Mouse (Mus musculus) forebrain, embryonic 10.5 days (tissue): ENCODE measurements around the gene Serpina3m. TPM values are rescaled to one million over a fixed set of nuclear protein-coding genes. Genes with fewer than 3 reads are reported as not detected.
"Not testable (repeated sequence)": the region's sequence is repeated elsewhere in the genome, so short reads cannot be mapped to it uniquely, and the experiment has no call there.

Experiments
- DNase-seq: peaks from one replicate; pipeline ENCODE4 v3.0.0-alpha.2; 2017; ENCODE audit warnings: low spot score; ENCODE audit errors: extremely low spot score
- H3K27ac ChIP-seq: fragments of 300-500 bp; sonication (generic); 2 replicates; pipeline ENCODE4 v1.5.1; 2016; ENCODE audit warnings: mild to moderate bottlenecking
- H3K27me3 ChIP-seq: fragments of 300-500 bp; sonication (generic); 2 replicates; pipeline ENCODE4 v1.6.1; 2016; ENCODE audit warnings: mild to moderate bottlenecking; ENCODE audit not compliant: poor library complexity, severe bottlenecking
- H3K36me3 ChIP-seq: fragments of 300-500 bp; sonication (generic); replicated peaks from 2 replicates; pipeline ENCODE4 v1.6.1; 2016; ENCODE audit warnings: mild to moderate bottlenecking, moderate library complexity
- H3K4me1 ChIP-seq: fragments of 300-500 bp; sonication (generic); 2 replicates; pipeline ENCODE4 v1.6.1; 2016
- H3K4me3 ChIP-seq: fragments of 300-500 bp; sonication (generic); 2 replicates; pipeline ENCODE4 v1.5.1; 2016; ENCODE audit warnings: mild to moderate bottlenecking, moderate library complexity
- H3K9me3 ChIP-seq: fragments of 300-500 bp; sonication (generic); 2 replicates; pipeline ENCODE4 v1.6.1; 2016; ENCODE audit warnings: mild to moderate bottlenecking, moderate library complexity
- WGBS: fragments of 180-500 bp; shearing (Covaris S2); methylation state at CpG from one replicate; pipeline ENCODE4 v1.1.7; 2016; 5-methylcytosine and 5-hydroxymethylcytosine counted together
- polyA plus RNA-seq: library from polyadenylated mRNA; unstranded; fragments of >200 nt; fragmentation: Nextera tagmentation; extraction: Ambion mirVana; gene quantifications from 2 replicates; pipeline ENCODE4 v1.2.1, GENCODE M21; 2016

Serpina3m gene
- not detected in 2 replicates for polyA plus RNA-seq

- H3K27me3 ChIP-seq, DNase-seq, H3K27ac ChIP-seq, H3K4me3 ChIP-seq, H3K4me1 ChIP-seq, H3K9me3 ChIP-seq, H3K36me3 ChIP-seq: not testable (repeated sequence)
- 85% methylated on average over 3 of the region's 3 CpGs for WGBS
These were observed at the start of gene Serpina3m, which contains the start of gene Serpina3k for GRCm38 (mm10) chr12:104338226-104338625. Serpina3m (plus strand) TSS chr12:104338486. Serpina3k (plus strand) TSS chr12:104338486.

DNA sequence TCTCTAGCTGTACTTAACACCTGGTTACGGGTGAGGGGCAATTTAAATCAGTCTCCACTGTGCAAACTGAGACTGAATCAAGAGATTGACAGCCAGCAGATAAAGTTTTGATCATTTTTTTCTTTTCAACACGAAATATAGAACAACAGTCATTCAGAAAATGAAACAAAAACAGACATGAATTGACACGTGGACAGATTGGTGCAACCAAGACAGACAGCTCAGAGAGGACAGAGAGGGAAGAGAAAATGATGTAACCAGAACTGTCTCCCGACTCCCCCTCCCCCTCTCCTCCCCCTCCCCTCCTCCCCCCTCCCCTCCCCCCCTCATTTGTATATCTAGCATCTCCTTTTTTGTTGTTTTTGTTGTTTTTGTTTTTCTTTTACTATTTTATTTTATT, 48.4 kb upstream of the Serpina3m start:
- Histone ChIP-seq H3K9me3 (peaks cover 5% of the 10 kb centered on the region; the same call in 1 of the 2 replicates), H3K4me1 (no peaks in the 10 kb centered on the region), H3K4me3 (no peak overlapping the region), H3K27ac (no peak overlapping the region), H3K27me3 (no peaks in the 10 kb centered on the region), H3K36me3 (no peaks in the 10 kb centered on the region)
- no peak for DNase-seq
- WGBS, result 57% methylated on average over 4 of the region's 4 CpGs

- no peaks in the 10 kb centered on the region for H3K36me3 ChIP-seq
- H3K4me1 ChIP-seq, result no peaks in the 10 kb centered on the region
- no peaks in the 10 kb centered on the region for H3K27me3 ChIP-seq
- H3K9me3 ChIP-seq, result no peaks in the 10 kb centered on the region
- H3K4me3 ChIP-seq, result no peak overlapping the region
- DNase-seq, result no peak
- no peak overlapping the region for H3K27ac ChIP-seq
- WGBS, result 94% methylated on average over 2 of the region's 2 CpGs
These were observed 44.3 kb upstream of the Serpina3m start for GRCm38 (mm10) chr12:104293963-104294362.

DNA sequence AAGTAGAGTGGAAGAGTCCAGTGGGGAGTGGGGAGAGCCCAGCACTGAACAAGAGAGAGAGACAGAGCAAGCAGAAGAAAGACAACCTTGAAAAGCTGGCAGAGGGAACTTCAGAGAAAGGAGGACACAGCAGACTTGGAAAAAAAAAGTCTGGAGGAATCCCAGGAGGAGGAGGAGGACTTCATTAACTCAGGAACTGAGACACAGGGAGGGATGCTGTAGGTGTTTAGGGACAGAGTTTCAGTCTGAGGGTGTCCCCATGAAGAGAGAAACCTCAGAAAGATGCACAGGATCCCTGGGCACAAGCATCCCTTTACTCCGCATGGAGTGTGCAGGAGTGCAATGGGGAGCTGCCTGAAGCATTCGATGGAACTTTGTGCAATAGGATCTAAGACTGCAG, 40.2 kb upstream of the Serpina3m start:
- H3K36me3 ChIP-seq, result no peaks in the 10 kb centered on the region
- DNase-seq, result no peak
- no peaks in the 10 kb centered on the region for H3K27me3 ChIP-seq
- WGBS, result 96% methylated on average over 2 of the region's 2 CpGs
- H3K4me1 ChIP-seq, result no peaks in the 10 kb centered on the region
- no peak overlapping the region for H3K27ac ChIP-seq
- H3K4me3 ChIP-seq, result no peak overlapping the region
- no peaks in the 10 kb centered on the region for H3K9me3 ChIP-seq

GRCm38 (mm10) chr12:104305991-104306390, 32.3 kb upstream of the Serpina3m start:
- DNase-seq, result no peak
- WGBS, result 86% methylated on average over 4 of the region's 4 CpGs
- H3K4me1 ChIP-seq, result no peaks in the 10 kb centered on the region

GRCm38 (mm10) chr12:104314253-104314652, 24.0 kb upstream of the Serpina3m start, which contains the start of gene Serpina3j:
Serpina3j (plus strand) TSS chr12:104314553.
- no peaks in the 10 kb centered on the region for H3K27me3 ChIP-seq
- no peak within 1 kb of the TSS for H3K27ac ChIP-seq
- no peaks in the 10 kb centered on the region for H3K4me1 ChIP-seq
- DNase-seq, result no peak
- WGBS, result 83% methylated on average over 1 of the region's 1 CpGs
- H3K4me3 ChIP-seq, result no peak within 1 kb of the TSS
- peaks cover 15% of the 10 kb centered on the region for H3K9me3 ChIP-seq
- no peaks in the 10 kb centered on the region for H3K36me3 ChIP-seq

More at GRCm38 (mm10) chr12:104305991-104306390, 32.3 kb upstream of the Serpina3m start:
- no peak overlapping the region for H3K4me3 ChIP-seq
- H3K27ac ChIP-seq, result no peak overlapping the region
- H3K27me3 ChIP-seq, result no peaks in the 10 kb centered on the region
- peaks cover 8% of the 10 kb centered on the region for H3K9me3 ChIP-seq
- no peaks in the 10 kb centered on the region for H3K36me3 ChIP-seq

DNA sequence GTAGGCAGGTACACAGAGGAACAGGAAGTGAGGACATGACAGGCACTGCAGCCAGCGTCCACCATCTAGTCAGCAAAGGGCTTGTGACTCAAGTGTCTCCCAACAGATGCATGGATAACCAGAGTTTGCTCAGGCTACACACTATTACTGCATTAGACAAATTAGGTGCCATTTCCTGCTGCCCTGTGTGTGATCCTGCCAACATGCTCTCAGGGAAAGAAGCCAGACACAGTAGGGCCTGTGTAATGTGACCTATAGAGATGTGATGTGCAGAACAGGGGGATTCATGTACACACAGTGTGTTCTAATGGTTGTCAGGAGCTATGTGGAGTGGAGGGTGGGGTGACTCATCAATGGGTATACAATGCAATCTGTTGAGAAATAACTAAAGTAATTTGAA, 15.8 kb upstream of the Serpina3m start:
- H3K27me3 ChIP-seq, result no peaks in the 10 kb centered on the region
- DNase-seq, result no peak
- no peak overlapping the region for H3K4me3 ChIP-seq
- no peaks in the 10 kb centered on the region for H3K4me1 ChIP-seq
- no peak overlapping the region for H3K27ac ChIP-seq
- no peaks in the 10 kb centered on the region for H3K9me3 ChIP-seq
- 86% methylated on average over 1 of the region's 1 CpGs for WGBS
- H3K36me3 ChIP-seq, result no peaks in the 10 kb centered on the region

DNA sequence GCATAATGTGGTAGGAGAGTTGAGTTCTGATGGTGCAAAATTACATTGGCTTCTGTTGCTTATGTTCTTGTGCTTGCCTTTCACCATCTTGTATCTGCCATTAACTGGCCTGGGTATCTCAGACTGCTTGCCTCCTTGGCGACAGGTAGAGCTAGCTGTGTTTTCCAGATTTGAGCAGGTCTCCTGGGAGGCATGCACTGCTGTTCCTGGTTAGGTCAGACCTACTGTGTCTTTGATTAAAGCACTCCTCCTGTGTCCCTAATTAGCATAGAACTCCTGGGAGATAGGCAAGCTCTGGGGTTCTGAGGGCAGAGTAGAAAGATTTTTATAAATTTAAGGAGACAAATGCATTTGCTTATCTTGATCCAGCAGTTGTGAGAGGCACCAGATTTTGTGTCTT, 6.6 kb upstream of the Serpina3m start:
- no peak for DNase-seq
- Histone ChIP-seq H3K27ac (no peak overlapping the region), H3K4me3 (no peak overlapping the region), H3K27me3 (no peaks in the 10 kb centered on the region), H3K4me1 (no peaks in the 10 kb centered on the region), H3K36me3 (no peaks in the 10 kb centered on the region), H3K9me3 (no peaks in the 10 kb centered on the region)
- WGBS, result 55% methylated on average over 1 of the region's 1 CpGs

DNA sequence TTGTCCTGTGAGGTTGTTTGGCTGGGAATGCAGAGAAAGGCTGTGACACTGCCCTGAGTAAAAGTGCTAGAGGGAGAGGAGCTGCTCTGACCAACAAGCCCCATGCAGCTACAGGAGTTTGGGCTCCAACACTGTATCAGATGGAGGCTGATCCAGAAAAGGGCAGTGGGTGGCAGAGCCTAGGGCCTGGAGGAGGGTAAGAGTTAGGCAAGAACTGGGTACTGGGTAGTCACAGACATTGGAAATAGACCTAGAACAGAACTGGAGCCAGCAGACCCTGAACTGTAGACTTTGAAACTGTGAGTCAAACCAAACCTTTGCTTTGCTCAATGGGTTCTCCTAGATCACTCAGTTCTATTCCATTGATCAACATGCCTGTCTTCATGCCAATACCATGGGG, 1.4 kb upstream of the Serpina3m start:
- not testable (repeated sequence) for H3K4me1 ChIP-seq, H3K27me3 ChIP-seq, H3K9me3 ChIP-seq, H3K36me3 ChIP-seq, H3K27ac ChIP-seq, DNase-seq, H3K4me3 ChIP-seq

DNA sequence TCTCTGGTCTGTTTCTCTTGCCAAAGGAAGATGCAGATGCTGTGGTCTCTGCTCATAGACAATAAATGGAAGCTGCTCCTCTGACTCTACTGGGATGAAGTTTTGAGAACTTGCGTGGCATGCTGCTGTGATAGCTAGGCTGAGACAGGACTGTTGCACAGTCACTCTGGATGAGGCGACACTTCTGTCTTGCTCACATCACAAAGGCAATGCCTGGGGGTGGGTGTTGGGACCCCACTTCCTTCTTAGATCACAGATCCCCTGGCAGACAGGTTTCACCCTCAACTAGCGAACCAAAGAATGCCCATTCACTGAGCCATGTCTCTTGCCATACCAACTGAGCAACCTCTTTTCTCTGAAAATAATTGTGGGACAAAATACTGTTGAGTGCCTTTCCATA, 419 bp downstream of the Serpina3m start:
- DNase-seq, result no peak
- Histone ChIP-seq H3K36me3 (no peaks in the 10 kb centered on the region), H3K27ac (no peak overlapping the region), H3K27me3 (no peaks in the 10 kb centered on the region), H3K9me3 (no peaks in the 10 kb centered on the region), H3K4me1 (no peaks in the 10 kb centered on the region), H3K4me3 (no peak overlapping the region)
- WGBS, result 90% methylated on average over 3 of the region's 3 CpGs

- not testable (repeated sequence) for H3K27ac ChIP-seq, H3K27me3 ChIP-seq, H3K9me3 ChIP-seq, DNase-seq, H3K36me3 ChIP-seq, H3K4me1 ChIP-seq, H3K4me3 ChIP-seq
These were observed 4.2 kb downstream of the Serpina3m start for GRCm38 (mm10) chr12:104342489-104342888.

DNA sequence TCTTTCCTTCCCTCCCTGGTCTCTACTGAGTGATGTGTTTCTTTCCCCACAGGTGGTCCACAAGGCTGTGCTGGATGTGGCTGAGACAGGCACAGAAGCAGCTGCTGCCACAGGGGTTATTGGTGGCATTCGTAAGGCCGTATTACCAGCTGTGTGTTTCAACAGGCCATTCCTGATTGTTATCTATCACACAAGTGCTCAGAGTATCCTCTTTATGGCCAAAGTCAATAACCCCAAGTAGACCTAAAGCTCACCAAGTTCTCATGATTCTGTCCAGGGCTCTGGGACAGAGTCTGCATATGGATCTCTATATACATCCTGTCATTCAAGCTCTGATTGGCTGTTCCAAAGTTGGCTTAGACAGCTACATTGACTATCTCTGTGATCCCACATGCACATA, 6.9 kb downstream of the Serpina3m start:
- 92% methylated on average over 2 of the region's 2 CpGs for WGBS

GRCm38 (mm10) chr12:104345707-104346106, 7.4 kb downstream of the Serpina3m start:
- Histone ChIP-seq H3K36me3 (no peaks in the 10 kb centered on the region), H3K9me3 (no peaks in the 10 kb centered on the region), H3K27ac (no peak overlapping the region), H3K4me1 (no peaks in the 10 kb centered on the region), H3K27me3 (no peaks in the 10 kb centered on the region), H3K4me3 (no peak overlapping the region)
- DNase-seq, result no peak

More for the DNA sequence above, 6.9 kb downstream of the Serpina3m start:
- Histone ChIP-seq H3K36me3 (no peaks in the 10 kb centered on the region), H3K4me3 (no peak overlapping the region), H3K27ac (no peak overlapping the region), H3K27me3 (no peaks in the 10 kb centered on the region), H3K9me3 (no peaks in the 10 kb centered on the region), H3K4me1 (no peaks in the 10 kb centered on the region)
- DNase-seq, result no peak

GRCm38 (mm10) chr12:104347091-104347490, 8.8 kb downstream of the Serpina3m start:
- no peak overlapping the region for H3K4me3 ChIP-seq
- WGBS, result 76% methylated on average over 2 of the region's 2 CpGs
- H3K4me1 ChIP-seq, result no peaks in the 10 kb centered on the region
- DNase-seq, result peak; percentile 0
- no peaks in the 10 kb centered on the region for H3K9me3 ChIP-seq
- no peaks in the 10 kb centered on the region for H3K36me3 ChIP-seq
- H3K27me3 ChIP-seq, result no peaks in the 10 kb centered on the region
- no peak overlapping the region for H3K27ac ChIP-seq
